Mouse (Mus musculus) NIH3T3 (cell line): ENCODE data around the gene Gm20737.
"Not testable (repeated sequence)": the region's sequence is repeated elsewhere in the genome, so short reads cannot be mapped to it uniquely, and the experiment has no call there.

Experiments used
- DNase-seq: peaks from one replicate; pipeline ENCODE4 v3.0.0-alpha.2; 2012; ENCODE audit warnings: low read depth

Gm20737 gene

DNA sequence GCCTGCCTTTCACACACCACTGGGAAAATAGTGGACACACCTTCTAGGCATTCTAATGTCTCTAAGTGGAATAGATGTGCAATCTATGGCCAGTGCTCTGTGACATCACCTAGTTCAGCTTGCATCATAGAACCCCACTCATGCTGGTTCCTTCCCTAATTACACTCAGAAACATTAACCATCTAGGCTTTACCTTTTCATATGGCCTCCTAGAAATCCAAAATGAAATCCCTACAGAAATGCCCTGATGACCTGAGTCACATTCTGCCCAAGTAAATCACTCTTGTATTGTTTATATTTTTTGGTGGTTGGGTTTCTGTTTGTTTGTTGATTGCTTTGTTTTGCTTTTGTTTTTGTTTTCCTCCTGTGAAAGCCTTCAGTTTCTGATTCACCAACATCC is at the start of gene Gm20737:
Gene Gm20737 (minus strand): TSS at position 101 of the 400 bp plus-strand sequence.
- not testable (repeated sequence) for DNase-seq

GRCm38 (mm10) chrY:10553153-10553552 is 17.3 kb upstream of the Gm20737 start, which contains the start of gene Gm21775:
Gene Gm21775, plus strand, starts transcription at chrY:10553453.
- DNase-seq: not testable (repeated sequence)
